Mouse (Mus musculus) spleen, adult 2 months (tissue): ENCODE measurements around the gene Fgfr2.

Experiments
- CTCF ChIP-seq: fragments of 200-500 bp; IDR thresholded peaks from 2 replicates; pipeline ENCODE4 v1.5.1; 2011; ENCODE audit warnings: mild to moderate bottlenecking, inconsistent platforms; ENCODE audit not compliant: insufficient read depth, insufficient read length, insufficient replicate concordance; ENCODE audit errors: extremely low read depth
- POLR2A ChIP-seq: fragments of 200-500 bp; IDR thresholded peaks from 2 replicates; pipeline ENCODE4 v1.6.1; 2011; ENCODE audit warnings: low read depth, low read length, inconsistent platforms

- TF ChIP-seq POLR2A (no peak), CTCF (no peak)
Observed at GRCm38 (mm10) chr7:132891561-132892310, 231.4 kb downstream of the Fgfr2 start.
